Mouse (Mus musculus): Measurements from ENCODE around the gene Jpt1. TPM values are rescaled to one million over a fixed set of nuclear protein-coding genes. Genes with fewer than 3 reads are reported as not detected.
"Not testable (repeated sequence)": the region's sequence is repeated elsewhere in the genome, so short reads cannot be mapped to it uniquely, and the experiment has no call there.

Jpt1 gene
- polyA plus RNA-seq, 1 experiment, result 86.6 TPM

DNA sequence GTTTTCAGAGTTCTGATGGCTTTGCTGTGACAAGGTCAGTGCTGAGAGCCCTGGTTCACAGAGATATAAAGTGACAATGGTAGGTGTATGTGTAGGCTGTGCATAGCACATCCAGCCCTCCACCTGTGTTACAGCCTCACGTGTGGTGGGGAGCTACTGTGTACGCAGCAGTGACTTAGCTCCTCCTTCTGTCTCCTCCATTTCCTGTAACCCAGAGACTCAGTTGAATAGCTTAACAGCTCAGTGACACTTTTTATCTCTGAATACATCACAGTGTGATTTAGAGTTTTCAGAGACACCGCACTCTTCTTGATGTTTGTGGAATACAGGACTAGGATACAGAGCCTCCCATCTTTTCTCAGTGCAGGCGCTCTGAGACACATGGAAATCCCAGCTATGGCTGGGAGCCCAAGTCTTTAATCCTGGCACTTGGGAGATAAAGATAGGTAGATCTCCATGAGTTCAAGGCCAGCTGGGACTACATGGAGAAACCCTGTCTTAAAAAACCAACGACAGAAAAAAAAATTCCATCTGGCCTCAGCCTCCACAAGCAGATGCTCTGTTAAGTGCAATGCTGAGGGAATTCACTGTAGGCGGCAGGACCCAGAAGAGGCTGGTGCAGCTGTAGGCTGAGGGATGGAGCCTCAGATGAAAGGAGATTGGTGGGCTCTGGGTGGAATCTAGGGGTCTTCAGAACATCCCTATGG is 32.5 kb downstream of the Jpt1 start:
- Histone ChIP-seq H3K9me3 (ENCODE audit: control insufficient read depth, low read length) (no peaks in the 10 kb centered on the region), H3K36me3 (ENCODE audit: control insufficient read depth) (peaks cover 14% of the 10 kb centered on the region), H3K27me3 (ENCODE audit: control insufficient read depth) (no peaks in the 10 kb centered on the region), H3K4me1 (ENCODE audit: control insufficient read depth) (peaks cover 15% of the 10 kb centered on the region), H3K4me3 (replicated peaks) (no peak overlapping the region)
- TF ChIP-seq TAL1 (IDR thresholded peaks at IDR 0.05; ENCODE audit: low read length), result no peak
- TF ChIP-seq GATA1 (IDR thresholded peaks at IDR 0.05; ENCODE audit: low read length), result no peak

DNA sequence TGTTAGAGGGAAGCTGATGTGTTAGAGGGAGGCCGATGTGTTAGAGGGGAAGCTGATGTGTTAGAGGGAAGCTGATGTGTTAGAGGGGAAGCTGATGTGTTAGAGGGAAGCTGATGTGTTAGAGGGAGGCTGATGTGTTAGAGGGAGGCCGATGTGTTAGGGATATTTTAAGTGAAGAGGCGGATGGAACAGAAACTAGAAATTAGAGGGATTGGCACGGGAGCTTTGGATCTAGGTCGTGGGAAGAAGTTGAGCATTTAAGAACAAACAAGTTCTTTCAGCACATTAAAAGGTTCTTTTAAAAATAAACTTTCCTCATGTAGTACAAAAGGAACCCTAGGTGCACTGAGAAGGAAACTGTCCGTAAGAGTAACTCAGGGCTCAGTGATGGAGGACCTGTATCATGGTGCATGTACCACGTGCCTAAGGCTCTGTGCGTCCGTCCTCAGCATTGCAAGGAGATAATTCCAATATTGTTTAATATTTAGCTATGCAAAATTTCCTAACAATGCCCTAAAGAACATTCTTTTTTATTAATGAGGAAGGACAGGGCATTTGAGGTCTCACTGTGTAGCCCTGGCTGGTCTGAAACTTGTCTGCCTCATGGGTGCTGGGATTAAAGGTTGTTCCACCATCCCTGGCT is 35.8 kb downstream of the Jpt1 start:
- no peak overlapping the region for H3K4me3 ChIP-seq (replicated peaks)
- H3K4me1 ChIP-seq (ENCODE audit: control insufficient read depth), result peaks cover 46% of the 10 kb centered on the region
- H3K9me3 ChIP-seq (ENCODE audit: control insufficient read depth, low read length), result no peaks in the 10 kb centered on the region

DNA sequence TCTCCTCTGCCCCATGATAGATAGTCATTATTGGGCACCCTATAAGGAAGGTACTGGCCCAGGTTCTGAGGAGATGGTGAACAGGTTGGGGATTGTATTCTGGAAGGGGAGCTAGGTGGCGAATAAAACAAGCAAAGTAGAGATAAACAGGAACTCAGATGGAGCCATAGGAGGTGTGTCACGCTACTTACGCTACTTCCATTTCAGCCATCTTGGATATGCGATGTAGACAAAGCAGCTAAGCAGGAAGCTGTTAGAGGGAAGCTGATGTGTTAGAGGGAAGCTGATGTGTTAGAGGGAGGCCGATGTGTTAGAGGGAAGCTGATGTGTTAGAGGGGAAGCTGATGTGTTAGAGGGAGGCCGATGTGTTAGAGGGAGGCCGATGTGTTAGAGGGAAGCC is 36.8 kb downstream of the Jpt1 start:
- H3K4me3 ChIP-seq (replicated peaks); H3K9me3 ChIP-seq (ENCODE audit: control insufficient read depth, low read length); H3K27me3 ChIP-seq (ENCODE audit: control insufficient read depth); H3K36me3 ChIP-seq (ENCODE audit: control insufficient read depth): not testable (repeated sequence)
- peaks cover 50% of the 10 kb centered on the region for H3K4me1 ChIP-seq (ENCODE audit: control insufficient read depth)

More for the DNA sequence above, 35.8 kb downstream of the Jpt1 start:
- TF ChIP-seq GATA1 (IDR thresholded peaks at IDR 0.05; ENCODE audit: low read length) (no peak), TAL1 (IDR thresholded peaks at IDR 0.05; ENCODE audit: low read length) (no peak)
- peaks cover 7% of the 10 kb centered on the region for H3K36me3 ChIP-seq (ENCODE audit: control insufficient read depth)
- H3K27me3 ChIP-seq (ENCODE audit: control insufficient read depth), result no peaks in the 10 kb centered on the region

DNA sequence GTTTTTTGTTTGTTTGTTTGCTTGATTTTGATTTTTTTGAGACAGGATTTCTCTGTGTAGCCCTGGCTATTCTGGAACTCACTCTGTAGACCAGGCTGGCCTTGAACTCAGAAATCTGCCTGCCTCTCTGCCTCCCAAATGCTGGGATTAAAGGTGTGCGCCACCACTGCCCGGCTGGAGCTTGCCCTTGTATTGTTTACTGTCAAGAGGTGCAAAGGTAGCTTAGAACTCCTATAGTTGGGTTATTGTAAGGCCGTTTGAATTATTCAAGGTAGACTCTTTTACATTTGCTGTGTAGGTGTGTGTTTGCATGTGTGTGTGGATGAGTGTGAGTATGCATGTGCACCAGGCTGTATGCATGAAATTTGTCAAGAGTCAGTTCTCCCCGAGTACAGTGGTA is 37.6 kb downstream of the Jpt1 start:
- H3K4me3 ChIP-seq (replicated peaks), result peak overlapping the region; percentile 88
- not testable (repeated sequence) for H3K36me3 ChIP-seq (ENCODE audit: control insufficient read depth); H3K9me3 ChIP-seq (ENCODE audit: control insufficient read depth, low read length); H3K27me3 ChIP-seq (ENCODE audit: control insufficient read depth)
- peaks cover 50% of the 10 kb centered on the region for H3K4me1 ChIP-seq (ENCODE audit: control insufficient read depth)

DNA sequence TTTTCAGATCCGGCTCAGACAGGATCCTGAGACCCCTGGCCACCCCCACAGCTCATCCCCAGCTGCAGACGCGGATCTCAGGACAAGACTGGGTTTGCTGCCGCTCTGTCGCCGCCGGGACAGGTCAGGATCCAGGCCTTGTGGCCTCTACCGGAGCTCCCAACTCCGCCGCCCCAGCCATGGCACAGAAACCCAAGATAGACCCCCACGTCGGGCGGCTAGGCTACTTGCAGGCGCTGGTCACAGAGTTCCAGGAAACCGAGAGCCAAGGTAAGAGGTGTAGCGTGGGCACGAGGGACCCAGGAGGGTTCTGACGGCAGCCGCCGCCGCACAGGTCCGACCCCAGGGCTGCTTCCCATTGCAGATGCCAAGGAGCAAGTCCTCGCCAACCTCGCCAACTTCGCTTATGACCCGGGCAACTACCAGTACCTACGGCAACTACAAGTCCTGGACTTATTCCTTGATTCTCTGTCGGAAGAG is 38.4 kb downstream of the Jpt1 start:
- Histone ChIP-seq H3K36me3 (ENCODE audit: control insufficient read depth) (peaks cover 7% of the 10 kb centered on the region), H3K27me3 (ENCODE audit: control insufficient read depth) (no peaks in the 10 kb centered on the region), H3K4me3 (replicated peaks) (peak overlapping the region; percentile 88), H3K4me1 (ENCODE audit: control insufficient read depth) (peaks cover 50% of the 10 kb centered on the region), H3K9me3 (ENCODE audit: control insufficient read depth, low read length) (no peaks in the 10 kb centered on the region)
- TF ChIP-seq GATA1 (IDR thresholded peaks at IDR 0.05; ENCODE audit: low read length) (no peak), TAL1 (IDR thresholded peaks at IDR 0.05; ENCODE audit: low read length) (no peak)

DNA sequence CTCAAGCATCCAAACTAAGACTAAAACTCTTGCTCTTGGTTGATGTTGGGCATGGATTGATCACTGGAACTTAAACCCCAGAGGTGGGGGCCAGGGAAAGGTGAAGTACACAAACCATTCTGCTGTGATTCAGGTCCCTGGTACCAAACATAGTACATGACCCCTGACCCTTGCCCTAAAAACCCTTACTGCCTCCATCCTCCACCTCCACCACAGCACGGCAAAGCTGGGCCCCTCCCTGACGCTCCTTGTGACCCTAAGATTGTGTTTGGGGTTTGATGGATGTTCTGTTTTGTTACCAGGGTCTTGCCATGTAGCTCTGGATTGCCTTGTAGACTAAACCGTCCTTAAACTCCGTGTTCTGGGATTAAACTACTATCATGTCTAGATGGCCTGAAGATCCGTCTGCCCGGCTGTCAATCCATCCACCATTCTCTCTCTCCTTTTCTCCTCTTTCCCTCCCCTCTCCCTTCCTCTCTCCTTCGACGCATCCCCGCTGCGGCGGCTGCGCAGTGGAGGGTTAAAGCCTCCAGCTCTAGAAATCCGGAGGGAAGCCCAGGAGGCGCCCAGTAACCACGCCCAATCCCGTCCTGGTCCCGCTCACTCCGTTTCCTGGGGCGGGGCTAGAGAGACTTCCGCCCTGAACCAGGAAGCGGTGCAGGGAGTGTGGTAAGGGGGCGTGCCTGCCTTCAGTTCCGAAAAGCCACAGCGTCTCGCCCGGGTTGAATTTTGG is 39.0 kb downstream of the Jpt1 start, which contains the start of gene Armc7:
Armc7 (plus strand) TSS at position 643 of the 733 bp plus-strand sequence.
- Histone ChIP-seq H3K4me3 (replicated peaks) (peak within 1 kb of the TSS; percentile 88), H3K36me3 (ENCODE audit: control insufficient read depth) (peaks cover 5% of the 10 kb centered on the region), H3K9me3 (ENCODE audit: control insufficient read depth, low read length) (no peaks in the 10 kb centered on the region), H3K27me3 (ENCODE audit: control insufficient read depth) (no peaks in the 10 kb centered on the region), H3K4me1 (ENCODE audit: control insufficient read depth) (peaks cover 50% of the 10 kb centered on the region)
- TF ChIP-seq TAL1 (IDR thresholded peaks at IDR 0.05; ENCODE audit: low read length) (no peak), GATA1 (IDR thresholded peaks at IDR 0.05; ENCODE audit: low read length) (no peak)

DNA sequence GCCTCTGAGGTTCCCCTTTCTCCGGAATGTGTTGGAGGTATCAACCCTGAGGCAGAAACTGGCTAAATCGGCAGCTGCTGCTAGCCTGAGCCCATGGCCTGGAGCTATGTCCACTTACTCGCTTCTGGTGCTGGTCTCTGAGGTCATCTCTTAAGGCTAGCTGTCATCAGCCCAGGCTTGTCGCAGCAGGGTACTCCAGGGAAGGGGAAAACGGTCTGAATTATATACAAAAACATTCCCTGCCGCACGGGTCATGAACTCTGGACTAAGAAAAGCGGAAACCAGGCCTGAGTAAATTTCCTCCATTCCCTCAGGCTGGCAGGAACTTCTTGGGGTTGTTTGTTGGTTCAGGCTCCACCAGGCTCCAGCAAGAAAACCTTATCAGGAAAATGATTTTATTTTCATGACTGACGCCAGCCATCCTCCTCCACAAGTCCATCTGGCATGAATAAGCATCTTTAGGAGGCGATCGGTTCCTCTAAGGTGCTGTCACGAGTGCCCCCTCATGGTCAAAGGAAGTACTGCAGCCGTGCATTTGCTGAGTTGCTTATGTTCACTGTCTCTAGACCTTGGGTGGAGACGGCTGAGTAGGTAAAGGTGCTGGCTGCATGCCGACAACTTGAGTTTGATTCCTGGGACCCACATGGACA is 40.4 kb downstream of the Jpt1 start:
- H3K36me3 ChIP-seq (ENCODE audit: control insufficient read depth), result no peaks in the 10 kb centered on the region
- H3K4me1 ChIP-seq (ENCODE audit: control insufficient read depth), result peaks cover 45% of the 10 kb centered on the region
- TF ChIP-seq TAL1 (IDR thresholded peaks at IDR 0.05; ENCODE audit: low read length) (no peak), GATA1 (IDR thresholded peaks at IDR 0.05; ENCODE audit: low read length) (no peak)
- no peaks in the 10 kb centered on the region for H3K9me3 ChIP-seq (ENCODE audit: control insufficient read depth, low read length)
- H3K4me3 ChIP-seq (replicated peaks), result peak overlapping the region; percentile 8
- no peaks in the 10 kb centered on the region for H3K27me3 ChIP-seq (ENCODE audit: control insufficient read depth)

DNA sequence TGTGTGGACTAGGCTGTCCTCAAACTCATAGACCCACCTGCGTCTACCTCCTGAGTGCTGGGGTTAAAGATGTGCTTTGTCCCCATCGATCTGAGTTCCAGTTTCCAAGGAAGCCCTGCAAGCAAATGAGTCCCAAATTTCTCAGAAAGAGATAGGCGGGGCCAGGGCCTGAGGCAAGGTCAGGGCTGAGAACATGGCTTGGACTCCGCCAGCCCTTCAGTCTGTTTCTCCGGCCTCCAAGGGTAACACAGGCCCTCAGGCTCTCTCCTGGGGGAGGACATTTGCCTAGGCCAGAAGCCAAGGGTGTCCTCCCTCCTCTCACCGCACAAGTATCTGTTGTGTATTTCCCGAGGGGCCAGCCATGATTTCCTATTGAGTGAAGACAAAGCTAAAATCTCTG is 42.0 kb downstream of the Jpt1 start:
- no peaks in the 10 kb centered on the region for H3K9me3 ChIP-seq (ENCODE audit: control insufficient read depth, low read length)
- H3K36me3 ChIP-seq (ENCODE audit: control insufficient read depth), result no peaks in the 10 kb centered on the region
- no peak overlapping the region for H3K4me3 ChIP-seq (replicated peaks)
- no peaks in the 10 kb centered on the region for H3K27me3 ChIP-seq (ENCODE audit: control insufficient read depth)
- TF ChIP-seq TAL1 (IDR thresholded peaks at IDR 0.05; ENCODE audit: low read length) (no peak), GATA1 (IDR thresholded peaks at IDR 0.05; ENCODE audit: low read length) (no peak)
- H3K4me1 ChIP-seq (ENCODE audit: control insufficient read depth), result peaks cover 41% of the 10 kb centered on the region

DNA sequence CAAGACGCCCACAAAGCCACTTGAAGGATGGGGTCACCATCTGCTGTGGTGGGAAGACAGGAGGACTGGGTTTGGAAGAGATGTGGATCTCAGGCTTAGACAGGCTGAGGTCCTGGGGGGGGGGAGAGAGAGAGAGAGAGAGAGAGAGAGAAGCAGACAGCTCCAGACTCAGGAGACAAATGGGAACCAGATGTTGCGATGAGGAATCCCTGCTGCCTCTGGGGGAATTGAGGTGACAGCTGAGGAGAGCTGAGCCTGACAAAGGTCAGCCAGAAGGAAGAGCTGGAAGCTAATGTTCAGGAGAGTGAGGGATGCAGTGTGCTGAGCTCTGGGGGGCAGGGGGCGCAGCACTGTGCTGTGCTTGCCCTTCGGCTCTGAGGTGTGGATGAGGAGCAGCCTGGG is 47.0 kb downstream of the Jpt1 start:
- H3K36me3 ChIP-seq (ENCODE audit: control insufficient read depth), result no peaks in the 10 kb centered on the region
- H3K9me3 ChIP-seq (ENCODE audit: control insufficient read depth, low read length), result no peaks in the 10 kb centered on the region
- no peaks in the 10 kb centered on the region for H3K4me1 ChIP-seq (ENCODE audit: control insufficient read depth)
- 0 out of 2 replicates have a peak, but pooled peaks cover 3% of the 10 kb centered on the region for H3K27me3 ChIP-seq (ENCODE audit: control insufficient read depth)
- no peak for TF ChIP-seq GATA1 (IDR thresholded peaks at IDR 0.05; ENCODE audit: low read length)
- TF ChIP-seq TAL1 (IDR thresholded peaks at IDR 0.05; ENCODE audit: low read length), result no peak
- H3K4me3 ChIP-seq (replicated peaks), result no peak overlapping the region
